Mouse (Mus musculus) subcutaneous adipose tissue, adult 2 months (tissue): ENCODE results near the gene Gm8212. TPM values are rescaled to one million over a fixed set of nuclear protein-coding genes. Genes with fewer than 3 reads are reported as not detected.

Source experiments
- polyA plus RNA-seq: library from polyadenylated mRNA; depleted of rRNA; stranded (reverse); fragments of >200 nt; gene quantifications from 2 replicates; pipeline ENCODE4 v1.2.3, GENCODE M21; 2012; ENCODE audit warnings: low replicate concordance; rRNA removed

The Gm8212 gene
- polyA plus RNA-seq = not detected in 2 replicates

DNA sequence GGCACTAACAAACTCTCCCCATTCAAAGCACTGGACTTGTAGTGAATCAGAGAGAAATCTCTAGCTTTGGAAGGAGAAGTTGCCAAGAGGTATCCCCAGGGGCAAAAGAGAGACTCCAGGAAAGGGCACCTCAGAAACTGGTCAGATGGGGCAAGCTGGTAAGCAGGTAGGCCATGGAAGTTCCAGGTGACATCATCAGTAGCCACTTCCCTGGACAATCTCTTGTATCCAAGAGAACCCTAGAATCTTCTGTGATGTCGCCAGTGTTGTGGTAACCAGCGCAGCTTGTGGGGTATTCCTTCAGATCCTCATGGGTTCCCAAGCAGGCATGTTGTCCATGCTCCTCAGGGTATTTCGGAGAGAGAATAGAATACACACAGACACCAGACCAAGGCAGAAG is at the start of gene Gm8212:
Gene Gm8212, plus strand, starts transcription at position 301 of the 400 bp plus-strand sequence.

DNA sequence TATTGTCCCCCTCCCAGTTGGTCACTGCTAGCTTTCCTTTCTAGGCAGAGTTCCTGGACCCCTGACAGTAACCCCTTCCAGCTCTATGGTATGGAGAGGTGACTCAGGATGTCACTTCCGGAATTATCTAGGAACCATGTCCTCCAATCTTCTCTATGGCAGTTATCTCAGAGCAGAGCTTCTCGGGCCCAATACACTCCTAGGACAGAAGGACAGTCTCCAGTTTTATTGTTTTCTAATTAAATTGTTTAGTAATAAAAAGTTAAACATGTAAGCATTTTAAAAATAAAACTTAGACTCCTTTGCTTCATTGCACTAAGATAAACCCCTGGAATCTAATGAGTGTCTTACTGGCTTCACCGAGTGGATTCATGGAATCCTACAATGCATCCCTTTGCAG is 15.7 kb downstream of the Gm8212 start, which contains the start of gene 4930503E14Rik:
Gene 4930503E14Rik, minus strand, starts transcription at position 101 of the 400 bp plus-strand sequence.

Other genes with a start within 250 kb of the Gm8212 start
- gene Ang5, start 240.6 kb upstream of the Gm8212 start, polyA plus RNA-seq = not detected in 2 replicates
- not detected in 2 replicates for gene Ang6, start 195.4 kb upstream of the Gm8212 start, polyA plus RNA-seq
- 23.7 and 46.9 TPM in 2 replicates for gene Ear2, start 95.0 kb upstream of the Gm8212 start, polyA plus RNA-seq
- not detected in 2 replicates for gene Gm3327, start 73.8 kb upstream of the Gm8212 start, polyA plus RNA-seq
- not detected in 2 replicates for gene 4930503E14Rik, start 15.6 kb downstream of the Gm8212 start, polyA plus RNA-seq
- not detected in 2 replicates for gene Gm8220, start 87.9 kb downstream of the Gm8212 start, polyA plus RNA-seq
- not detected in 2 replicates for gene Gm5930, start 140.9 kb downstream of the Gm8212 start, polyA plus RNA-seq
- gene Gm8229, start 167.7 kb downstream of the Gm8212 start, polyA plus RNA-seq = not detected in 2 replicates
- not detected in 2 replicates for gene Gm3371, start 213.0 kb downstream of the Gm8212 start, polyA plus RNA-seq
- not detected in 2 replicates for gene Gm8232, start 236.0 kb downstream of the Gm8212 start, polyA plus RNA-seq